Mouse (Mus musculus): ENCODE measurements around the gene Ccng1. TPM values are rescaled to one million over a fixed set of nuclear protein-coding genes. Genes with fewer than 3 reads are reported as not detected.
"Not testable (repeated sequence)": the region's sequence is repeated elsewhere in the genome, so short reads cannot be mapped to it uniquely, and the experiment has no call there.

Ccng1 gene
- total RNA-seq, 2 experiments from 2014 or later: 289 to 318 TPM

DNA sequence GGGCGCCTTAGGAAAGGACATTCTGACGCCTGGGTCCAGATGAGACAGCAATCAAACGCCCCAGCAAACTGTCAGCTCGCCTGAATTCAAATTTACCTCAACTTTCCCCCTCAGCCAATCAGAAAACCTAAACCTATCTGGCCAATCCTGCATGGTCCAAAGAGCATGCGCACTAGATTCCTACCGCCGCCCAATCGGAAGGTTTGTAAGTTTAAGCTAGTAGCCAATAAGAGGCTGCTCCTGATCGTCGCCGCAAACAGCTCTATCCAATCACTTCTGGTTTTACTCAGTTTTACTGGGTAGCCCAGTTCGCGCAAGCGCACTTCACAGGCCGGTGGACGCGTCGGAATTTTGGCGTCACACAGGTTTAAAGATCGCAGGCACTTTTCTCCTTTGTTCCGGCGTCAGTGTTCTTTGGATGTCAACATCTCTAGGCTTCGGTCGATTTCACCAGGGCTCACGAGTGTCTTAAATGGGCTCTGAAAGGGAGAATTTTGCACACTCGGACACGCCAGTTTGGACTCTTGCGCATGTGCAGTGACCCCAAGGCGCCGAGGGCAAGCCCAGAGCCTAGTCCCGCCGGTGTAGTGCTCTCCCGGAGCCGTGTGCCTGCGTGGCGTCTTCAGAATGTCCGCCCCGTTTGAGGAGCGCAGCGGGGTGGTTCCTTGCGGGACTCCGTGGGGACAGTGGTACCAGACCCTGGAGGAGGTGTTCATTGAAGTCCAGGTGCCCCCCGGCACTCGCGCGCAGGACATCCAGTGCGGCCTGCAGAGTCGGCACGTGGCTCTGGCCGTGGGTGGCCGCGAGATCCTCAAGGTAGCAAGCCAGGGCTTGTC is 21.6 kb downstream of the Ccng1 start, which contains the start of the genes Hmmr and Nudcd2:
Gene Hmmr, minus strand, starts transcription at position 84 of the 836 bp plus-strand sequence.
Gene Nudcd2, plus strand, starts transcription at position 329 of the 836 bp plus-strand sequence.
- intact Hi-C loops (cut with DNase I): loop anchor here (2.0 to 5.0 kb wide), 2 partner anchors 19 to 41 kb away; no protein-coding TSS in a partner anchor

GRCm38 (mm10) chr11:40732997-40733338 is 22.1 kb downstream of the Ccng1 start:
- DNase-seq: no peak
- intact Hi-C loops (cut with DNase I): loop anchor here (5.0 kb wide), 1 partner anchor 41 kb away; no protein-coding TSS in a partner anchor

More for the DNA sequence above, 21.6 kb downstream of the Ccng1 start, which contains the start of the genes Hmmr and Nudcd2:
- DNase-seq: peak; percentile 87 to 88

DNA sequence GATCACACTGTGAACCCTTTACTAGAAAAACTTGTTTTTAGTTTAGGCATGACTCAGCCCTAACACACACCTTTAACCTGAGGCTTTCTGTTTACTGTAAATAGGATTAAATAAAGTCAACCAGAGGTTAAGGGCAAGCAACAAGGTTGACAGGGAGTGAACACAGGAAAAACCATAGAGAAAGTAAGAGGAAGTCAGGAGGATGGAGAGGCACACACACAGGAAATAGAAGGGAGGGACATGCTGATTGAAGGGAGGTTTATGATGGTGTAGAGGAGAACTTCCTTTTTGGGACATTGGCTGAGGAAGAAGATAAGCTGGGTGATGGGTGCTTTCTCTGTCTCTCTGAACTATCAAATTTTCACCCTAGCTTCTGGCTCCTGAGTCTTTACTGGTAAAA is 36.8 kb downstream of the Ccng1 start:
- DNase-seq: no peak
- intact Hi-C loops (cut with DNase I): no loop called here

GRCm38 (mm10) chr11:40715524-40715923 is 39.6 kb downstream of the Ccng1 start:
- DNase-seq: no peak
- intact Hi-C loops (cut with DNase I): no loop called here

DNA sequence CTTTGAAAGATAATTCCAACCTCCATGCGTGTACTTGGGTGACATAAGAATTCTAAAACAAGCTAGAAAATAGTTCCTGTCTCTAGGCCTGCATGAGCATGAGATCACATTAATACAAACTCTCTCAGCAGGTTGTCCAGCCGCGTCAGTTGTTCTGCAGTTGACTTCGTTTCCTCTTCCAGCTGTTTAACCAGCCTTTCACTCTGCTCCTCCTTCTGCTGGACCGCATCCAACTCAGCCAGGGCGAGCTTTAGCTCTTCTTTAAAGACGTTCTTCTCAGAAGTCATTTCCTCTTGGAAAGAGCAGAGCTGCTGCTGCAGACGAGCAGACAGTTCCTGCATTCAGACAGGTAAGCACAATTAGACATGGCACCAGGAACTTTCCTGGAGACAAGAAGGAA is 41.3 kb downstream of the Ccng1 start:
- DNase-seq: peak; percentile 21
- intact Hi-C loops (cut with DNase I): no loop called here

DNA sequence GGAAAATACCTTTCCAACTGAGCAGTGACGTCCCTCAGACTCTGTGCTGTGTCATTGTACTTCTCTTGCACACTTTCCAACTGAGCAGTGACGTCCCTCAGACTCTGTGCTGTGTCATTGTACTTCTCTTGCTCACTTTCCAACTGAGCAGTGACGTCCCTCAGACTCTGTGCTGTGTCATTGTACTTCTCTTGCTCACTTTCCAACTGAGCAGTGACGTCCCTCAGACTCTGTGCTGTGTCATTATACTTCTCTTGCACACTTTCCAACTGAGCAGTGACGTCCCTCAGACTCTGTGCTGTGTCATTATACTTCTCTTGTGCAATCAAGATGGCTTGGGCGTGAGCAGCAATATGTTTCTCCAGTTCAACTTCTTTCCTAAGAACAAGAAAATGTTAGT is 45.2 kb downstream of the Ccng1 start:
- DNase-seq; intact Hi-C loops (cut with DNase I): not testable (repeated sequence)

Other genes with a start within 250 kb of the Ccng1 start
- gene Mat2b, start 60.1 kb downstream of the Ccng1 start, total RNA-seq (2021): 100 to 1,000 TPM in 1 of 2 experiments, 10 to 100 TPM in 1; 94.3 to 102 TPM
- gene Hmmr, start 21.9 kb downstream of the Ccng1 start, total RNA-seq (2021): 1 to 10 TPM; 2.0 to 4.4 TPM
- gene Nudcd2, start 21.6 kb downstream of the Ccng1 start, total RNA-seq (2021): 10 to 100 TPM; 14.0 to 17.1 TPM

Measured in heart, postnatal 14 days (tissue).